Mouse (Mus musculus): ENCODE measurements around the gene Ect2. TPM values are rescaled to one million over a fixed set of nuclear protein-coding genes. Genes with fewer than 3 reads are reported as not detected.
A peak's percentile ranks its signal among the peaks of the same experiment; 100 is the strongest.

The Ect2 gene
- polyA plus RNA-seq (2014; fragmentation: Nextera tagmentation; extraction: Ambion mirVana) = 78.9 and 79.8 TPM in 2 replicates

- Histone ChIP-seq H3K9me3 (ENCODE audit: control insufficient read depth, low read length) (no peaks in the 10 kb centered on the region), H3K4me1 (ENCODE audit: control insufficient read depth, insufficient read depth, low read length) (peaks cover 7% of the 10 kb centered on the region), H3K4me2 (ENCODE audit: low read depth, severe bottlenecking) (peak within 1 kb of the TSS; percentile 57), H3K9ac (ENCODE audit: low read length) (peak within 1 kb of the TSS; percentile 69), H3K27ac (replicated peaks; ENCODE audit: low read depth, low read length) (peak within 1 kb of the TSS; percentile 87), H3K36me3 (ENCODE audit: control insufficient read depth, insufficient read depth, low read length) (peaks cover 3% of the 10 kb centered on the region; the same call in 1 of the 2 replicates), H3K4me3 (ENCODE audit: low read depth, low read length) (peak within 1 kb of the TSS; percentile 69), H3K27me3 (ENCODE audit: control insufficient read depth, insufficient read depth, low read length) (no peaks in the 10 kb centered on the region)
- ATAC-seq (ENCODE audit: insufficient number of reproducible peaks, low FRiP score, low TSS enrichment, low read depth) (peak; percentile 100), DNase-seq (ENCODE audit: low spot score) (peak; percentile 99)
- WGBS = under 1% methylated on average over 37 of the region's 37 CpGs
These were observed at the start of gene Ect2 for GRCm38 (mm10) chr3:27153701-27154209. Gene Ect2, minus strand, starts transcription at chr3:27153878.

GRCm38 (mm10) chr3:27201728-27202411 lies 48.2 kb upstream of the Ect2 start:
- Histone ChIP-seq H3K4me1 (ENCODE audit: control insufficient read depth, insufficient read depth, low read length) (no peaks in the 10 kb centered on the region), H3K9me3 (ENCODE audit: control insufficient read depth, low read length) (no peaks in the 10 kb centered on the region), H3K9ac (ENCODE audit: low read length) (no peak overlapping the region), H3K36me3 (ENCODE audit: control insufficient read depth, insufficient read depth, low read length) (no peaks in the 10 kb centered on the region), H3K27me3 (ENCODE audit: control insufficient read depth, insufficient read depth, low read length) (no peaks in the 10 kb centered on the region), H3K4me3 (ENCODE audit: low read depth, low read length) (no peak overlapping the region), H3K4me2 (ENCODE audit: low read depth, severe bottlenecking) (no peak overlapping the region), H3K27ac (replicated peaks; ENCODE audit: low read depth, low read length) (no peak overlapping the region)
- ATAC-seq (ENCODE audit: insufficient number of reproducible peaks, low FRiP score, low TSS enrichment, low read depth) = no peak
- WGBS = 92% methylated on average over 5 of the region's 5 CpGs
- no peak for DNase-seq (ENCODE audit: low spot score)

GRCm38 (mm10) chr3:27199120-27199519 lies 45.4 kb upstream of the Ect2 start:
- Histone ChIP-seq H3K9me3 (ENCODE audit: control insufficient read depth, low read length) (no peaks in the 10 kb centered on the region), H3K4me3 (ENCODE audit: low read depth, low read length) (no peak overlapping the region), H3K4me2 (ENCODE audit: low read depth, severe bottlenecking) (no peak overlapping the region), H3K27me3 (ENCODE audit: control insufficient read depth, insufficient read depth, low read length) (no peaks in the 10 kb centered on the region), H3K36me3 (ENCODE audit: control insufficient read depth, insufficient read depth, low read length) (no peaks in the 10 kb centered on the region), H3K27ac (replicated peaks; ENCODE audit: low read depth, low read length) (no peak overlapping the region), H3K4me1 (ENCODE audit: control insufficient read depth, insufficient read depth, low read length) (no peaks in the 10 kb centered on the region), H3K9ac (ENCODE audit: low read length) (no peak overlapping the region)
- WGBS = 85% methylated on average over 7 of the region's 7 CpGs
- ATAC-seq (ENCODE audit: insufficient number of reproducible peaks, low FRiP score, low TSS enrichment, low read depth) (no peak), DNase-seq (ENCODE audit: low spot score) (no peak)

GRCm38 (mm10) chr3:27197816-27198215 lies 44.1 kb upstream of the Ect2 start:
- H3K4me2 ChIP-seq (ENCODE audit: low read depth, severe bottlenecking) = no peak overlapping the region
- no peak for ATAC-seq (ENCODE audit: insufficient number of reproducible peaks, low FRiP score, low TSS enrichment, low read depth)
- no peaks in the 10 kb centered on the region for H3K4me1 ChIP-seq (ENCODE audit: control insufficient read depth, insufficient read depth, low read length)
- no peak overlapping the region for H3K9ac ChIP-seq (ENCODE audit: low read length)
- H3K27me3 ChIP-seq (ENCODE audit: control insufficient read depth, insufficient read depth, low read length) = no peaks in the 10 kb centered on the region
- H3K36me3 ChIP-seq (ENCODE audit: control insufficient read depth, insufficient read depth, low read length) = no peaks in the 10 kb centered on the region
- H3K4me3 ChIP-seq (ENCODE audit: low read depth, low read length) = no peak overlapping the region
- WGBS = 57% methylated on average over 5 of the region's 5 CpGs
- no peak overlapping the region for H3K27ac ChIP-seq (replicated peaks; ENCODE audit: low read depth, low read length)
- H3K9me3 ChIP-seq (ENCODE audit: control insufficient read depth, low read length) = no peaks in the 10 kb centered on the region
- no peak for DNase-seq (ENCODE audit: low spot score)

- WGBS = 97% methylated on average over 1 of the region's 1 CpGs
- Histone ChIP-seq H3K9ac (ENCODE audit: low read length) (no peak overlapping the region), H3K27me3 (ENCODE audit: control insufficient read depth, insufficient read depth, low read length) (no peaks in the 10 kb centered on the region), H3K27ac (replicated peaks; ENCODE audit: low read depth, low read length) (no peak overlapping the region), H3K4me2 (ENCODE audit: low read depth, severe bottlenecking) (no peak overlapping the region), H3K4me3 (ENCODE audit: low read depth, low read length) (no peak overlapping the region), H3K9me3 (ENCODE audit: control insufficient read depth, low read length) (no peaks in the 10 kb centered on the region), H3K4me1 (ENCODE audit: control insufficient read depth, insufficient read depth, low read length) (no peaks in the 10 kb centered on the region), H3K36me3 (ENCODE audit: control insufficient read depth, insufficient read depth, low read length) (no peaks in the 10 kb centered on the region)
- DNase-seq (ENCODE audit: low spot score) (no peak), ATAC-seq (ENCODE audit: insufficient number of reproducible peaks, low FRiP score, low TSS enrichment, low read depth) (no peak)
These were observed 42.9 kb upstream of the Ect2 start for GRCm38 (mm10) chr3:27196529-27196928.

- Histone ChIP-seq H3K27me3 (ENCODE audit: control insufficient read depth, insufficient read depth, low read length) (no peaks in the 10 kb centered on the region), H3K4me3 (ENCODE audit: low read depth, low read length) (no peak overlapping the region), H3K27ac (replicated peaks; ENCODE audit: low read depth, low read length) (no peak overlapping the region), H3K36me3 (ENCODE audit: control insufficient read depth, insufficient read depth, low read length) (no peaks in the 10 kb centered on the region), H3K9ac (ENCODE audit: low read length) (no peak overlapping the region), H3K4me2 (ENCODE audit: low read depth, severe bottlenecking) (no peak overlapping the region), H3K9me3 (ENCODE audit: control insufficient read depth, low read length) (no peaks in the 10 kb centered on the region), H3K4me1 (ENCODE audit: control insufficient read depth, insufficient read depth, low read length) (no peaks in the 10 kb centered on the region)
- ATAC-seq (ENCODE audit: insufficient number of reproducible peaks, low FRiP score, low TSS enrichment, low read depth) = no peak
- DNase-seq (ENCODE audit: low spot score) = no peak
- 90% methylated on average over 8 of the region's 8 CpGs for WGBS
These were observed 42.0 kb upstream of the Ect2 start for GRCm38 (mm10) chr3:27195573-27196227.

- H3K4me3 ChIP-seq (ENCODE audit: low read depth, low read length) = no peak overlapping the region
- DNase-seq (ENCODE audit: low spot score) (no peak), ATAC-seq (ENCODE audit: insufficient number of reproducible peaks, low FRiP score, low TSS enrichment, low read depth) (no peak)
- no peak overlapping the region for H3K27ac ChIP-seq (replicated peaks; ENCODE audit: low read depth, low read length)
- WGBS = 84% methylated on average over 4 of the region's 4 CpGs
- no peaks in the 10 kb centered on the region for H3K36me3 ChIP-seq (ENCODE audit: control insufficient read depth, insufficient read depth, low read length)
- no peaks in the 10 kb centered on the region for H3K9me3 ChIP-seq (ENCODE audit: control insufficient read depth, low read length)
- no peak overlapping the region for H3K9ac ChIP-seq (ENCODE audit: low read length)
- H3K27me3 ChIP-seq (ENCODE audit: control insufficient read depth, insufficient read depth, low read length) = no peaks in the 10 kb centered on the region
- no peak overlapping the region for H3K4me2 ChIP-seq (ENCODE audit: low read depth, severe bottlenecking)
- H3K4me1 ChIP-seq (ENCODE audit: control insufficient read depth, insufficient read depth, low read length) = no peaks in the 10 kb centered on the region
These were observed 41.5 kb upstream of the Ect2 start for GRCm38 (mm10) chr3:27195153-27195552.

- DNase-seq (ENCODE audit: low spot score) = no peak
- no peaks in the 10 kb centered on the region for H3K27me3 ChIP-seq (ENCODE audit: control insufficient read depth, insufficient read depth, low read length)
- WGBS = 42% methylated on average over 6 of the region's 6 CpGs
These were observed 40.2 kb upstream of the Ect2 start for GRCm38 (mm10) chr3:27193844-27194317.

More at GRCm38 (mm10) chr3:27193844-27194317, 40.2 kb upstream of the Ect2 start:
- H3K27ac ChIP-seq (replicated peaks; ENCODE audit: low read depth, low read length) = no peak overlapping the region
- H3K4me2 ChIP-seq (ENCODE audit: low read depth, severe bottlenecking) = no peak overlapping the region
- H3K9ac ChIP-seq (ENCODE audit: low read length) = no peak overlapping the region
- H3K4me3 ChIP-seq (ENCODE audit: low read depth, low read length) = no peak overlapping the region
- no peaks in the 10 kb centered on the region for H3K36me3 ChIP-seq (ENCODE audit: control insufficient read depth, insufficient read depth, low read length)
- no peaks in the 10 kb centered on the region for H3K4me1 ChIP-seq (ENCODE audit: control insufficient read depth, insufficient read depth, low read length)
- ATAC-seq (ENCODE audit: insufficient number of reproducible peaks, low FRiP score, low TSS enrichment, low read depth) = no peak
- H3K9me3 ChIP-seq (ENCODE audit: control insufficient read depth, low read length) = no peaks in the 10 kb centered on the region

All from limb, embryonic 11.5 days (tissue).